In genomic region chr11:44519096-44519949, GRCm38 (mm10) we compare ENCODE assay signal across 8 mouse cellular contexts. TPM values are rescaled to one million over a fixed set of nuclear protein-coding genes. Genes with fewer than 3 reads are reported as not detected.
DNase-seq lines count a peak whose midpoint lies in the region; ATAC-seq and TF ChIP-seq lines count a peak whose summit lies in the region.

No protein-coding gene starts in this region.

- H3K9me3 ChIP-seq in forebrain, embryonic 10.5 days = no peaks in the 10 kb centered on the region
- H3K9me3 ChIP-seq in intestine, postnatal 0 days (ENCODE audit: control insufficient read depth) = no peaks in the 10 kb centered on the region

- no peak for TF ChIP-seq POLR2A in spleen, adult 2 months (IDR thresholded peaks at IDR 0.05; ENCODE audit: low read depth, low read length)

- DNase-seq in right cerebral cortex, adult 2 months (ENCODE audit: low spot score in 2 of 2) = peak; percentile 31 to 43
- DNase-seq in right cerebral cortex, postnatal 10 days (ENCODE audit: low spot score in 2 of 2) = no peak
- DNase-seq in adrenal gland, postnatal 14 days = peak; percentile 60
- peak; percentile 67 for DNase-seq in forebrain, embryonic 10.5 days (ENCODE audit: extremely low spot score, low spot score)
- no peak for DNase-seq in spleen, adult 2 months (ENCODE audit: low read depth in 1 of 2, low spot score in 2 of 2)

- peak overlapping the region; percentile 96 for H3K4me3 ChIP-seq in forebrain, embryonic 10.5 days
- peak overlapping the region; percentile 99 for H3K4me3 ChIP-seq in intestine, postnatal 0 days (ENCODE audit: low read depth, low read length)
- H3K4me3 ChIP-seq in macrophage (ENCODE audit: inconsistent target) = peak overlapping the region; percentile 94
- peak overlapping the region; percentile 94 for H3K4me3 ChIP-seq in spleen, adult 2 months (ENCODE audit: extremely low read depth, insufficient read depth, insufficient read length)

- peak; percentile 7; the same call in 1 of the 2 replicates for ATAC-seq in intestine, postnatal 0 days
- ATAC-seq in monocyte, adult 5-6 weeks (replicated peaks; ENCODE audit: insufficient number of reproducible peaks, low FRiP score, low TSS enrichment, poor library complexity, severe bottlenecking) = no peak; the same call in 1 of the 2 replicates

- peaks cover 10% of the 10 kb centered on the region for H3K36me3 ChIP-seq in forebrain, embryonic 10.5 days (replicated peaks)
- H3K36me3 ChIP-seq in intestine, postnatal 0 days (ENCODE audit: control insufficient read depth, insufficient read depth) = no peaks in the 10 kb centered on the region
- no peaks in the 10 kb centered on the region for H3K36me3 ChIP-seq in macrophage (ENCODE audit: inconsistent target)
- H3K36me3 ChIP-seq in spleen, adult 2 months (ENCODE audit: control insufficient read depth, insufficient read depth, low read length) = peaks cover 6% of the 10 kb centered on the region; the same call in 1 of the 2 replicates

- 0% methylated on average over 49 of the region's 61 CpGs for whole genome bisulfite sequencing in forebrain, embryonic 10.5 days
- WGBS in intestine, postnatal 0 days = under 1% methylated on average over 32 of the region's 61 CpGs
- under 1% methylated on average over 45 of the region's 61 CpGs for WGBS in macrophage (ENCODE audit: missing documents)
- WGBS in spleen, adult 2 months = 2% methylated on average over 44 of the region's 61 CpGs

- peak overlapping the region; percentile 100 for H3K27ac ChIP-seq in forebrain, embryonic 10.5 days
- peak overlapping the region; percentile 80 for H3K27ac ChIP-seq in intestine, postnatal 0 days (ENCODE audit: low read depth, low read length)
- peak overlapping the region; percentile 90 for H3K27ac ChIP-seq in macrophage
- H3K27ac ChIP-seq in spleen, adult 2 months (ENCODE audit: insufficient read depth, low read length) = peak overlapping the region; percentile 97

- peaks cover 49% of the 10 kb centered on the region for H3K79me2 ChIP-seq in macrophage (ENCODE audit: inconsistent target)

- TF ChIP-seq CTCF in intestine, postnatal 0 days (IDR thresholded peaks at IDR 0.05; ENCODE audit: low read depth) = no peak
- no peak for TF ChIP-seq CTCF in spleen, adult 2 months (IDR thresholded peaks at IDR 0.05; ENCODE audit: extremely low read depth, insufficient read depth, insufficient read length, insufficient replicate concordance)

- peaks cover 50% of the 10 kb centered on the region for H3K4me1 ChIP-seq in forebrain, embryonic 10.5 days
- H3K4me1 ChIP-seq in intestine, postnatal 0 days (replicated peaks; ENCODE audit: control insufficient read depth, insufficient read depth, low read length) = no peaks in the 10 kb centered on the region; the same call in 1 of the 2 replicates
- peaks cover 10% of the 10 kb centered on the region for H3K4me1 ChIP-seq in spleen, adult 2 months (ENCODE audit: control insufficient read depth, insufficient read depth, insufficient read length)

- H3K9ac ChIP-seq in intestine, postnatal 0 days (ENCODE audit: low read depth, low read length) = peak overlapping the region; percentile 80

- H3K27me3 ChIP-seq in forebrain, embryonic 10.5 days (ENCODE audit: poor library complexity, severe bottlenecking) = no peaks in the 10 kb centered on the region
- H3K27me3 ChIP-seq in intestine, postnatal 0 days (replicated peaks; ENCODE audit: control insufficient read depth, insufficient read depth, low read length) = no peaks in the 10 kb centered on the region
- no peaks in the 10 kb centered on the region for H3K27me3 ChIP-seq in spleen, adult 2 months (ENCODE audit: control insufficient read depth, insufficient read depth, low read length)

- peak overlapping the region; percentile 72 for H3K4me2 ChIP-seq in intestine, postnatal 0 days (replicated peaks; ENCODE audit: low read depth)

RNA-seq across cellular contexts. Expression of gene Rnf145, which starts 0.6 kb away (rescaled TPM):
- 62.1 and 62.6 TPM in 2 replicates for total RNA-seq in adrenal gland, postnatal 14 days (2021)
- polyA plus RNA-seq in forebrain, embryonic 10.5 days (2016; fragmentation: Nextera tagmentation; extraction: Ambion mirVana) = 92.8 and 96.9 TPM in 2 replicates
- polyA plus RNA-seq in intestine, postnatal 0 days (2015; fragmentation: Nextera tagmentation; extraction: Ambion mirVana) = 22.8 and 28.2 TPM in 2 replicates
- total RNA-seq in macrophage (2018; cell fraction: chromatin; rRNA removed) = 100 to 1,000 TPM in 20 of 26 experiments, 10 to 100 TPM in 6; 32.3 to 381 (median 203) TPM
- total RNA-seq in macrophage (2018; cell fraction: cytosol; rRNA removed) = 10 to 100 TPM; 19.5 to 61.0 (median 32.2) TPM
- 100 to 1,000 TPM in 16 of 26 experiments, 10 to 100 TPM in 10; 53.3 to 338 (median 138) TPM for total RNA-seq in macrophage (2018; cell fraction: nucleus; rRNA removed)
- 22.5 to 32.8 TPM (median 26.5 TPM) in 3 replicates for polyA plus RNA-seq in macrophage (2018)
- 65.5 and 191 TPM in 2 replicates for polyA plus RNA-seq in spleen, adult 2 months (2012; rRNA removed)
- 56.7 to 93.5 TPM (median 62.8 TPM) in 3 replicates for total RNA-seq in monocyte, adult 5-6 weeks (2017)

RNA-seq across cellular contexts. Expression of gene Ublcp1, which starts 49.0 kb away (rescaled TPM):
- total RNA-seq in adrenal gland, postnatal 14 days (2021) = 41.8 and 42.6 TPM in 2 replicates
- polyA plus RNA-seq in forebrain, embryonic 10.5 days (2016; fragmentation: Nextera tagmentation; extraction: Ambion mirVana) = 72.1 and 81.6 TPM in 2 replicates
- polyA plus RNA-seq in intestine, postnatal 0 days (2015; fragmentation: Nextera tagmentation; extraction: Ambion mirVana) = 43.4 and 43.7 TPM in 2 replicates
- total RNA-seq in macrophage (2018; cell fraction: chromatin; rRNA removed) = 10 to 100 TPM; 12.9 to 72.3 (median 38.3) TPM
- 10 to 100 TPM in 20 of 26 experiments, 1 to 10 TPM in 6; 8.4 to 14.7 (median 11.7) TPM for total RNA-seq in macrophage (2018; cell fraction: cytosol; rRNA removed)
- 10 to 100 TPM; 17.4 to 59.8 (median 28.5) TPM for total RNA-seq in macrophage (2018; cell fraction: nucleus; rRNA removed)
- 12.0 to 18.8 TPM (median 18.2 TPM) in 3 replicates for polyA plus RNA-seq in macrophage (2018)
- 10.7 and 11.4 TPM in 2 replicates for polyA plus RNA-seq in spleen, adult 2 months (2012; rRNA removed)
- total RNA-seq in monocyte, adult 5-6 weeks (2017) = 50.1 to 70.9 TPM (median 70.8 TPM) in 3 replicates

Comparison
In these comparisons a context has a peak if more than half of its experiments do, and no peak if none do; other contexts are left out.
1. DNase-seq: peak in right cerebral cortex, adult 2 months (2 of 2), adrenal gland, postnatal 14 days (single experiment) and forebrain, embryonic 10.5 days (single experiment); none in right cerebral cortex, postnatal 10 days (0 of 2) and spleen, adult 2 months (0 of 2).
2. Peak in every context shown above with its lines, with median percentiles within 50 percentile points of each other: H3K27ac ChIP-seq and H3K4me3 ChIP-seq.